Mouse (Mus musculus) CD8-positive naive resting alpha-beta T cell, adult 2 months (primary cell): ENCODE data around the gene Ctbp2.

ENCODE experiments used
- DNase-seq, 2 experiments: peaks; one replicate each; pipeline ENCODE4 v3.0.0; 2022; ENCODE audit warnings: low read depth in 2 of 2, low spot score in 2 of 2

The Ctbp2 gene

DNA sequence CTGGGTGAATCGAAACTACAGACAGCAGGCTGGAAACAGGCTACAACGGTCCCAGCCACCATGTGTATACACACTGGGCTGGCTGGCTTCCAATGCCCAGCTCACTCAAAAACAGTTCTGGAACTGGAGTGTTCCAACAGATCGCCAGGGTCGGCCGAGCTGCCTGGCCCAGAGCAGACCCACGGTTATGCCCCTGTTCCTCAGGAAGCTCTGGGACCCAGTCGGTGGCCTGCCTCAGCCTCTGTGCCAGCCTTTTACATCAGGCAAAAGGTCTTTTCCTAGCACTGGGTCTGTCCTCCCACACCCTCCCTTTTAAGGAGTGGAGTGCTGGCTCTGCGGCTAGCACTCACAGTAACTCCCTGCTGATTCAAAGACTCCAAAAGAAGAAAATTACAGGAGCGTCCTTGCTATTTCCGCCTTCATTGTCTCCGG is 35.3 kb downstream of the Ctbp2 start:
- DNase-seq = no peak

DNA sequence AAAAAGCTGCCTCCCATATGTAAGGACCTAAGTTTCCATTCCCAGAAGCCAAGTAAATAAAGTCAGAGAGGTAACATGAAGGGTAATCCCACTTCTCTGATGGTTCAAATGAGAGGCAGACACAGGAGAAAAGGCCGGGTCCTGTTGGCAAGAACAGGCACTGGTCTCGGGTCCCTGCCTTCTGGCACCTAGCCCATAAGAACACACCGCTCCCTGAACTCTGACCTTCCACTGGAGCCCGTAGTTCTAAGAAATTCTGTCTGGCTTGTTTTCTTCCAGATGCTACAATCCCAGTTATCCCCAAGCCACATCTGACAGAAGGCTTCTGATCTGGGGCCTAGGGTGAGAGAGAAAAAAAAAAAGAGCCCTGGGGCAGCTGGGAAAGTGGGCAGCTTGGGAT is 35.7 kb downstream of the Ctbp2 start:
- no peak for DNase-seq

DNA sequence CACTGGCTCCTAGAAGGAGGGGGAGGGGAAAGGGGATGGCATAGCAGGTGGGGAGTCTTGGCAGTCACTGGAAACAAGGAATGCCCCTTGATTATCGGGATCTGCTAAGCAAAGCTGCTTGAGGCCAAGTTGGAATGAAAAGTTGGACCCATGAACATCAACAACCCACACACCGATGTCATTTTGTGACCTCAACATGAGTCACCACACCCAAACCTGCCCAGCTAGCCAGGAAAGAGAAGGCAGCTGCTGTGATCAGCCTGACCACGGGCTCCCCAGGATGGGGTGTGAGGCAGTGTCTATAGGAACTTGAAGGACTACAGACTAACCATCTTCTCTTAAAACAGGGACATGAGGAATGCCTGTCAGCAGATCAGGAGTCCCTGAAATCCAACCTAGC is 38.7 kb downstream of the Ctbp2 start:
- DNase-seq = no peak

DNA sequence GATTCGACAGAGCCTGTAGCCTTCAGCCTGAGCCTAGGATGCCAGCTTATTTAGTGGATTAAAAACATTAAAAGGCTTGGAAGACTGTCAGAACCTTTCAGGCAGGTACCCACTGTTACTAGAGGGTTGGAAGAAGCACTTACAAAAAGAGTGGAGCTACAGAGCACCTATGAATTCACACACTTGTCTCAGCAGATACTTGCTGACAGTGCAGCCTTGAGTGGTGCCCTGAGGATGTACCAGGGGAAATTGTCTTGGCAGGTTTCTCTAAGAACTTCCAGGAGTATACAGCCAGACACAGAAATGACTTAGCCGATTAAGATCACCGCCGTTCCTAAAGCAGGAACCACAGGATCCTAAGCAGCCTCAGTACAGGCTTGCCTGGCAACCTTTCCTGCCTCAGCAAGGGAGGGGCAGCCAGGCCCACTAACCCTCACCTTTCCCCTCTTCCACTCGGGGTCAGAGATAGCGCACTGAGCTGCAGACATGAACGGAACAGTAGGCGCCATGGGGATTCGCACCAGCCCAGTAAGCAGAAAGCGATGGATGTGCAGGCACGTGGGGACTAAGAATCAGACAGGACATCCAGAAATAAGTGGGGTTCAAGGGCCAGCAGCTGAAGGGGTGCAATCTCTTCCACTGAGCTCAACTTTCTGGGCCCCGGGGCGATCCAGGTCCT is 40.1 kb downstream of the Ctbp2 start:
- no peak for DNase-seq

DNA sequence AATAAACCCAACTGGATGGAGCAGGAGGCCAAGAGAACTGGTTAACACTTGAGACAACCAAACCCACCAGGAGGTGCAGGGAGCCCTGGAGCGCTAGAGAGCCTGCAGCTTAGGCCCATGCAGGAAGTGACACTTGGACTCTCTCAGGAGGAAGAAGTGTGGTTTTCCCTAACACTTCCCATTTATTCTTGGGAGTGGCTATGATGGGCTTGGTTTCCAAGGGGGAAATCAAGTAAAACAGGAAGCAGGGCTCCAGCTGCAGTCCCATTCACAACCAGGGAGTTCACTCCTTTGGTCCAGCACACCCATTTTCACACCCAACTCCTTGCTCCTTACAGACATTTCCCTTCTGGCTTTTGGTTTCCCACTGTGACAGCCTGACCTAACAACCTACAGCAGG is 45.2 kb downstream of the Ctbp2 start:
- no peak for DNase-seq

DNA sequence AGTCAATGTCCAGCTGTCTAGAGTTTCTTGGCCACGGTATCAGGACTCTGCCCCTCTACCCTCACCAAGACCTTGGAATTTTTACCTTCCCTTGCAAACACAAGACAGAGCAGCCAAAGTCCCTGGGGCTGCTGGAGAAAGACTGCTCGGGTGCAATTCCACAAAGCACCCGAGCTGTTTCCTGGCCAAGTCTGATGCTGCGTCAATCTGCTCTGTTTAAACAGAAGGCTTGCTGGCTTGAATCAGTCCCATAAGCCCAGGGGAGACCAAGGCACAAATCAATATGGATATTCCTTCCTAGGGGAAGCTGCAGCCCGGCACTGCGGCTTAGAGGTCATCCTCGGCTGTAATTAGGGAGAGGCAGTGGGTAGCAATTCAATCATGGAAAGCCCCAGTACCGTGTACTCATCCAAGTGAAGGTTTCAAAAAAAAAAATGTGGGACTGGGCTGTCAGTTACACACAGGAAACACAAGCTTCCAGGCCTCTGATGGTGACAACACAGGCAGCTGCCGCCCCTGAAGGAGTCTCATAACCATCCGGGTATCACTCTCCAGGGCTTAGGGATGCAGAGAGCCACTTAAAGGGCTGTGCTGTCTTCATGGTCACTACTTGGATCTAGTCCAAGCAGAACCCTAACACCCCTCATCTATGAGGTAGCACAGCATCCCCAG is 49.6 kb downstream of the Ctbp2 start:
- DNase-seq = no peak

DNA sequence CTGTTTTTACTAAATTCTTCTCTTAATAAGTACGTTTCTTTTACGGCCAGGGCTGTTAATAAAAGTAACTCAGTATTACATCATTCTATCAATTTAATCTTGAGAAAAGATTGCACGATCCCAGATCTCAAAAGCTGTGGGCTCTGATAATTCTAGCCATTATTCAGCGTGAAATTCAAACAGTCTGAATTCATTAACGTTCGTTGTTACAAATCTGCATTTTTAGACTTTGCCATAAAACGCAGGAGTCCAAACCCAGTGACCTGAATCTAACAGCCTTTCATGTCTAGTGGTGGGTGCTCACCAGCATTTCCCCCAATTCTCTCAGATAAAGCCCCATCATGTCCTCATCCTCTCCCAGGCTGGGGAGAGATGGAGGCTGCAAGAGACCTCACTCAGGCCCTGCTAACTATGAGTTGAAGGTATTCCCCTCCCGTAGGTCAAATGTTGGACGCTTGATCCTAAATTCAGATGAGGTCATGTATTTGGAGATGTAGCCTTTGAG is 51.0 kb downstream of the Ctbp2 start:
- no peak for DNase-seq

DNA sequence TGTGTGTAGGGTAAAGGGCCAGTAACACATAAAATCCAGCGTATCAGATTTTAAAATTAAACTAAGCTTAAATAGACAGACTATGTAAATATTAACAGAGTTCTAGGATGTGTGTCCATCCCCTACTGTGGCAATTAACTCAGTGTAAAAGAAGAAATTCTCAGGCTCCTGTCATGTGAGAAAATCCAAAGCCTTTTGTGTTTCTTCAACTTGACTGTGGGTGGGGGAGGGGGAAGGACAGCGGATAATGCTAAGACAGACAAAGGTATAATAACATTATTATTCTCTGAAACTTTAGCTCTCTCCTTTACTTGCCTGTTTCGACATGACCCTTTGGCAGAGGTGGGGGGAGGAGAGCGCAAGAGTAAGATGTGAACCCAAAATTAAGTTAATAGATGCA is 51.6 kb downstream of the Ctbp2 start:
- no peak for DNase-seq

DNA sequence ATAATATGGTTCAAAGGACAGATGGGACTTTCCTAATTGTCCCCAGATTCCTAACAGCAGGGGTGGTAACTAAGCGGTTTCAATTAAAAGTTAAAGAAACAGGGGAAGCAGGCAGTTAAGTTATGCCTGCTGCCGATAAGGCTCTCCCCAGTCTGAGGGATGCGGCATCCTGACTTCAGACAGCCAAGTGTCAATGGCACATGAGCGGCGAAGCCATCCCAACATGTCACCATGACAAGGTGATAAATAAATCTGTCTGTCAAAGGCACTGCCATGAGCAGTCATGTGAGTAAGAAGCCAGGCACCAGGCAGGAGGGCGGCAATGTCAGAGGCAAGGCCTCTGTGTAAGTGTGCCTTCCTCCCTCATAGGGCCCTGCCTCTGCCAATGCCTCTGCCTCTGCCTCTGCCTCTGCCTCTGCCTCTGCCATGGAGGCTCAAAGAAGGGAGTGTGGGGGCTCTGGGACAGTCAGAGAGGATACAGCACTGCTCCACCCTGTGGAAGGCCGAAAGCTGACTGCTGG is 56.8 kb downstream of the Ctbp2 start:
- no peak for DNase-seq

DNA sequence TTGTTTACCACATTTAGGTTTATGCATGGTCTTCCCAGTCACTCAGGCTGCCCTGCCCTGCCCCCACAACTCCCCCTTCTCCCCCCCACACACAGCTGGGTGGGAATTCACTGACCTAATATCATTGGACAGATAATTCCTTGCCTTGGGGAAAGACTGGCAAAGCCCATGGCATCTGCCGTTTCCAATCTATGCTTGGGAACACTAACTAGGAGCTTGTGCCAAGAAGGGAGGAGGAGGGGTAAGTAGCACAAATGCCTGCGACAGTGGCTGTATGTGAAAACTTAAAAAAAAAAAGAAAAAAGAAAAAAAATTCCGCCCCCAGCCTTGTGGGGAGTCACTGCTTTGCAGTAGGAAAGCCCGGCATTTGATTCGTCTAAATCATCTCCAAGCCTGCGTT is 57.4 kb downstream of the Ctbp2 start:
- no peak for DNase-seq

DNA sequence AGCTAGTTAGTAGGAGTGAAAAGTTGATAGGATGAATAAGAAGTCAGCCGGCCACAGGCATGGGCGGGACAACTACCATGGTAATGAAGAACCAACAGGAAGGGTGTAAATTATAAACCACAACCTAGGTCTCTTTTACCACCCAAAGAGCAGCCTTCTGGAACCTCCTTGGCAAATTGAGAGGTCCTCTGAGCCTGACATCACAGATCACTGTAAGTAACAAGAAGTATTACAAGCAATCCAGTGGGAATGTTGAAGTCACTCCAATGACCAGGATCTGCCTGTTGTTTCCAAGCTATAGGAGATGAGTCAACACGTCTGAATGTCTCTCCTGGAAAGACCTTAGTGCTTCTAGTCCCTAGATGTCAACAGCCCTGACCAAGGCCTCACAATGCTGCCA is 62.1 kb downstream of the Ctbp2 start:
- no peak for DNase-seq

DNA sequence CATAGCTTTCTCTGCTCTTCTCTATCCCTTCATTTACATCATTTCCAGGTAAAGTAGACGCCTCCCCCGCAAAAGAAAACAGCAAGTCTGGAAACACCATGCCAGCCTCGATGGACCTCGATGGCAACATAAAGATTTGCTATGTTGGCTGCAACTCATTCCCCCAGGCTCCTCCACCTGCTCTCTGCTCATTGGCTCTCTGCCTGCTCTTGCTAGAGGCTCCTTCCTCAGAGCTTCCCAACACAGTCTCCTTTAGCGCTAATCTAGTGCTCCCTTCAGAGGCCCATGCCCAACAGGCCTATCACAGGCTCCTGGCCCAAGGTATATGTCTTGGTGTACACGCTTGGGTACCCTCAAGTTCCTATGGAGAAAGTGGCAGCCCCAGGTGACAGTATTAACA is 64.0 kb downstream of the Ctbp2 start:
- no peak for DNase-seq

DNA sequence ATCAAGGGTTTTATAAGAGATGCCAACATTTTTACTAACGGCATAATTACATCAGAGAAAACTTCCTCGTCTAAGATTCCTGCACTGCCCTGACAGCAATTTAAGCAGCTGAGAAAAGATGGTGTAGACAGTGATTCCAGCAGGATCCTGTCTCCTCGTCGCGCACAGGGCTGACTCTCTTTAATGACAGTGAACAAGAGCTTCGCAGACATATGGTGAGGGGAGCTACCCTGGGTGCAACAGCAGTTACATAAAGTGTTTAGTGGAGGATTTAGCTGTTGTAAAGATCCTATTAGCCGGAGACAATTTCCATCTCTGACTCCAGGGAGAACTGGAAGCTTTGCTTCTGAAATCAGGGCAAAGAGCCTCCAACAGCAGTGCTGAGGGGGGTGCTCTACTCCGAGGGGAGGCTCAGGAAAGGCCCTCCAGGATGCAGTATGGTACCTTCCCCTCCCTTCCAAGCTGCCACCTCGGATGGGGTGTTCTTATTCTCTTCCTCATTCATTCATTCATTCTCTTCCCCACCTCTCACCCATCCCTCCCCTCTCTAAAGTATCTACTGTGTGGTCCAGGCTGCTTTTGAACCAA is 64.5 kb downstream of the Ctbp2 start:
- no peak for DNase-seq

DNA sequence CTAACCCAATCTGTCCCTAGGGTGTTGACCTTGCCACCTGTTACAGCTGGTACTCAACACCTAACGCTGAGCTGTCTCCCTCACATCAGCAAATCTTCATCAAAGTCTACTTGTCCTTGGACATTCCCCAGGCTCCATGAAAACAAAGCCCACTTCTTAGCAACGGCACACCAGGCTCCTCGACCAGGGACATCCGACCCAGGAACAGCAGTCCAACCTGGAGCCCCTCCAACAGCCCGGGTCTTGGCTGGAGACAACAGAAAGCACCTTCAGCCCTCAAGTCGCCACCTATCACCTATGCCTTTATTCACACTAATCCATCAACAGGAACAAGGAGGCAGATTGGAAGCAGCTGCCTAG is 65.0 kb downstream of the Ctbp2 start:
- no peak for DNase-seq

DNA sequence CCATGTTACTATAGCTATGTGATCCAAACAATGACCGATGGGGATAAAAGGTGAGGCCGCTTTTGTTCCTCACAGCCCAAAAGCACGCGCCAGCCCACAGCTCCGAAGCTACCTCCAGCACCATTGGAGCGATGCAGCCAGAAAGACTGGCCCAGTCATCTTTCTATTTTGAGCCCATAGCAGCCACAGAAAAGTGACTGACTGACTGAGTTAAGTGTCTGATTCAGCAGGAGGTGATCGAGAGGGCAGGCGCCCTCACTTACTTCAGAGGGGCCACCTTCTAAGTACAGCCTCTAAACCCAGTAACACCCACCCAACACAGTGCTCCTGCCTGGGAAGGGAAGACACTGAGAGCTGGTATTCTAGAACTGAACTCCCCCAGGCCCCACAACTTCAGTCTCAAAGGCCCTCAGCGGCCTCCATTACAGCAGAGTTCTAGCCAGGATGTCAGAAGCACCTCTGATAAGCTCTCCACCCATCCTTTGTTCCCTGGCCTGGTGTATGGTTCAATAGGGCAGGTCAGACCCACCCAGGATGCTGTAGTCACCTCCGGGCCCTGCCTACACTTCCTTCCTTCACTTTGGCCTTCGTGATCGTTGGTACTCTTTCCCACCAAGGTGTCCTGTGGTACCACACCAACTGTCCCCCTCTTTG is 65.5 kb downstream of the Ctbp2 start:
- DNase-seq = no peak

DNA sequence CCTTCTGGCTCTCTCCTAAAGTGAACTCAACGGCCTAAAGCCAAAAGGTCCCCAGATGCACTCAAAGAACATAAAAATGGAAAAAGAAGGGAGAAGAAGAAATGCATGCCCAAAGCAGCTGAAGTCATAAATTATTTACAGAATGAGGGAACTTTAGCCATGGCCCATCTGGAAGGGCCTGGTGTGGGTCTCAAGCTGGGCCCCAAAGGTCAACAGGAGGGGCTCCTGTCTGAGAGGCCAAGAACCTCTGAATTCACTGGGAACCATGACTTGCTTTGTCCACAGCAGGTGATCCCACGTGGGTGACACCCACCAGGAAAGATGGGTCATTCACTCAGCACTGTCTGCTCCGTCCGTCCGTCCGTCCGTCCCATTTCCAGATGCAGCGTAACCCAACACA is 67.2 kb downstream of the Ctbp2 start:
- DNase-seq = no peak

DNA sequence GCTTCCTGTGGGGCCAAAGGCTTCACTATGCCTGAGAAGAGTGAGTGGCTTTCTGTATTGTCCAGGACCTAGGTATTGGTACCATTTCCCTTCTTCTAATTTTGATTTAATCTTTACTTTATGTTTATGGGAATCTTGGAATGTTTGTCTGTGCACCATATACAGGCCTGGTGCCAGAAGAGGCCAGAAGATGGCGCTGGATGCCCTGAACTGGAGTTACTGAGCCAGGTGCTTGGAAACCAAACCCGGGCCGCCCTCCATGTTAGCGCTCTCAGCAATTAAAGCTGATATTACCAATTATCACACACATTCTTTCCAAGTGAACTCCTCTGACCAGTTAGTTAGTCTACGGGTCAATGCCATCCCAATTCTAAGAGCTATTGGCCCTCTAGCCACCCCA is 69.7 kb downstream of the Ctbp2 start:
- no peak for DNase-seq

DNA sequence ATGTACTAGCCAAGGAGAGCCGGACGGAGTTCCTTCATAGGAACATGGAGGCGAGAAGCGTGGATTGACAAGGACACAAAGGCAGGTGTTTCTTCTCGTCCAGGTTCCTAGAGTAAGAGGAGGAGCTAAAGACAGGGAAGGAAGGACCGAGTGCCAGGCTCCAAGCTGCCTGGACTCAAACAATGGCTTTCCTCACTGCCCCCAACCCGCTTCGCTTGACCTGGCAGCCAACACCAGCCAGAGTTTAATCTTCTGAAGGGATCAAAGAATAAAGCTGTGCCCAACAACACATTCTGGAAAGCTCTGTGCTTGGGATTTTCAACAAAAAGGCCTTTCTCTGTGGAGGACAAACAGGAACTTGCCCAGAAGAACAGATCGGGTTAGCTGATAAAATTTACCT is 70.4 kb downstream of the Ctbp2 start:
- DNase-seq = no peak

DNA sequence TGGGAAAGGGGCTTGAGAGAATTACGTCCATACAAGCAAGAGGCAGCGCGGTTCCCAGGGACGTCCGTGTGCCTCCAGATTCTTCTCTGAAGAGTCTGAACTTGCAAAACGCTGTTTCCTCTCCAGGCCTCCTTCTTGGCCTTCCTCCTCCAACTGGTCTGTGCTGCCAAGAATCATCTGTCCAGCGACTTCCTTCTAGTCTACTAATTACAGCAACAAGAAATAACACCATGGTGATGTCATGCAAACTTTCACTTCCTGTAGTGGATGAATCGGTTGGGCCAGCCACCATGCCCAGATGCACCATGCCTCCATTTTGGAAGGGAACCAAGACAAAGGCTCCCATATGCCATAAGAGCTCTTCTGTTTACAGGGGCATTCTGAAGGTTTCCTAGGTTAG is 71.3 kb downstream of the Ctbp2 start:
- no peak for DNase-seq

DNA sequence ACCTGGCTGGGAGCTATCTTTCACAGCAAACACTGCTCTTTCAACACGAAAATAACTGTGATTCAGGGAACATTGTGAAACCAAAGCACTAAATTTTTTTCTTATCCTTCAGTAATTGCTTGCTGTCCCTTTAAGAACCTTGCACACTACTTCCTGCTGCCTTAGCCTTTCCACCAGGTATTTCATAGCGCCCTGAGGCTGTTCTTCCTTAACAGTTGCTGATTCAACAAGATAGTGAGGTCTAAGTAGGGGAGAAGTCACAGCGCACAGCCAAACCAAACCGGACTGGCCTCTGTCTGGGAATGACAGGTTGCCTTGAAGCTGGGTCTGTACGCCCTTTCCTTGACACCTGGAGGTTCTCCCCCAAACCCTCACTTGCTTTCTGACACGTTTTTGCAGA is 73.5 kb downstream of the Ctbp2 start:
- DNase-seq = no peak

DNA sequence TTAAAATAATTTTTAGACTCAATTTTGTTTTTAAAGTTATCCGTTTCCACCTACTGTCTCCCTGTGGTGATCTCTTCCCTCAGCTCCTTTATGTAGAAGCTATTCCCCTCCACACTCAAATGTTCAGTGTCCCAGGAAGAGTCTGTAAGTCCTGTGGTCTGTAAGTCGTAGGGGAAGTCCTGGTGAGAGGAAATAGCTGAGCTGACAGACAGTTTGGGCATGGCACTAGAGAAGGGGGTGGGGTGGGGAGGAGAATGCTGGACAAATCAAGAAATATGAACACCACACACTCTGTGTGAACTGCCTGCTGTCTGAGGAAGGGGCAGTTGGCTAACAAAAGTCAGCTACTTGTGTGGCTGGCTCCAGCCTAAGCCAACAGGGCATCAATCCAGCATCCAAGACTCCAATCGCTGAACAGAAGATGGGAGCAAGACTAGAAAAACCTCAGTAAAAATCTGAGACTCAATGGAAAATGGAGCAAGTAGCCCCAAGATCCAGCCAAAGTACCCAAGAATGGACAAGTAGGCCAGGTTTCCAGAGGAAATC is 76.0 kb downstream of the Ctbp2 start:
- DNase-seq = no peak

DNA sequence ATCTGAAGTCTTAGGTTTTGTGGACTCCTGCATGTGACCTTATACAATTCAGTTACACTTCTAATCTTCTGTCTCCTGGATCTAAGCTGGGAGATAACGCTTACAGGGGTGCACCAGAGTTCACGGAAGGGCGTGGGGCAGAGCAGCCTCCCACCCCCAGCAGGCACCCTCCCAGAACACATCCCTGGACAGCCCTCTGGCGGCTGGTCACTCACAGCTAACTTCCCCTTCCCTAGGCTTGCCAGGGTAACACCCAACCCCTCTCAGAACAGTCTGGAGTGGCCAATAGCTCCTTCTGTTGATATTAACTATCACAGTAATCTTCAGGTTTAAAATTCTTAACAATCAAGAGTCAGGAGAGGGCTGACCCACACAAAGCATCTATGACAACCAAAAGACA is 76.9 kb downstream of the Ctbp2 start:
- DNase-seq = no peak
